Mouse (Mus musculus) gonadal fat pad, adult 2 months (tissue): Measurements from ENCODE around the gene Cog2. TPM values are rescaled to one million over a fixed set of nuclear protein-coding genes. Genes with fewer than 3 reads are reported as not detected.

ENCODE experiments used
- DNase-seq: peaks from one replicate; pipeline ENCODE4 v3.0.0-alpha.2; 2012; ENCODE audit warnings: low read depth
- polyA plus RNA-seq: library from polyadenylated mRNA; depleted of rRNA; stranded (reverse); fragments of >200 nt; gene quantifications from 2 replicates; pipeline ENCODE4 v1.2.3, GENCODE M21; 2012; rRNA removed

Cog2 gene
- 24.3 and 27.6 TPM in 2 replicates for polyA plus RNA-seq

DNA sequence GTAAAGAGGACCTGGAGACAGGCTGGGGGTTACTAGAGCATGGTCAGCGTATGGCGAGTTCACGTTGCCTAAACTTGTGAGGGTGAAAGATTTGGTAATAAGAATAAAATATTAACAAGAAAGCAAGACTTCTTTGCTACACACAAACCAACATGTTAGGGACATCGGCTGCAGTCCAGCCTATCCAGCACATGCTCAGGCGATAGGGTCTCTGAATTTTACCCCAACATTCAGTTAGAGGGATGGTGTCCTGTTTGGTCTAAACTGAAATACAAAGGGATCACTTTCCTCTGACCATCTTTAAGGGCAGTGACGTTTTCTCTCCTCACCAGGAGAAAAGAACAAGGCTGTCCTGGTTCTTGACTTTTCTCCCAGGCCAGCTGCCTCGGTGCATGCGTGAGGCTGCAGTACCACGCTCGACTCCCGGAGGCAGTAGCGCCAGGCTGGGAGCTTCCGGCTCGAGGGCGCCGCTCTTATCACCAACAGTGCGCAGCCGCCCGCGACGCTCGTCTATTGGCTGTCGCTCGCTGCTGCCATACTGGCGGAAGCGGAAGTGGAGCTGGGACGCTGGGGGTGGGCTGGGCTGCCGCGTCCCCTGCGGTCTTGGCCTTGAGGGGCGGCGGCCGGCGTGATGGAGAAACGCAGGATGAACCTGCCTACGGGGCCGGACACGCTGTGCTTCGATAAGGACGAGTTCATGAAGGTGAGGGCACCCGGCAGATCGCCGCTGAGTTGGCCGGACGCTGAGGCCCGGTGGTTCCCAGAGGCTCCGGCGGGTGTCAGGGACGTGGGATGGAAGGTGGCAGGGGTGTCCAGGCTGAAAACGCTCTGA lies at the start of gene Cog2:
Cog2 (plus strand) TSS at position 519 of the 832 bp plus-strand sequence.
- peak; percentile 24 for DNase-seq

DNA sequence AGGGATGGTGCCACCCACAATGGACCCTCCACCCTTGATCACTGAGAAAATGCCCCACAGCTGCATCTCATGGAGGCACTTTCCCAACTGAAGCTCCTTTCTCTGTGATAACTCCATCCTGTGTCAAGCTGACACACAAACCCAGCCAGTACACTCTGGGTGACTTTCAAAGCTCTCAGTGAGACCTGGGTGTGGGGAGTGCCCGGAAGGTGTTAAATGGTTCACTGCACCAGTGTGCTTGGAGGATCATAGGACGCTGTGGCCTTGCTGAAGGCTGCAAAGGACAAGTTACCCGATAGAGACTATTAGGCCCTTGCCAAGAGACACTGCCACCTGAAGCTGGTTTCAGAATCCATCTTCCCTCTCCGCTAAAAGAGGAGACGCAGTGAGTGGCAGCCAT lies 44.9 kb upstream of the Cog2 start:
- no peak for DNase-seq

- no peak for DNase-seq
These were observed 43.9 kb upstream of the Cog2 start for GRCm38 (mm10) chr8:124476701-124477100.

DNA sequence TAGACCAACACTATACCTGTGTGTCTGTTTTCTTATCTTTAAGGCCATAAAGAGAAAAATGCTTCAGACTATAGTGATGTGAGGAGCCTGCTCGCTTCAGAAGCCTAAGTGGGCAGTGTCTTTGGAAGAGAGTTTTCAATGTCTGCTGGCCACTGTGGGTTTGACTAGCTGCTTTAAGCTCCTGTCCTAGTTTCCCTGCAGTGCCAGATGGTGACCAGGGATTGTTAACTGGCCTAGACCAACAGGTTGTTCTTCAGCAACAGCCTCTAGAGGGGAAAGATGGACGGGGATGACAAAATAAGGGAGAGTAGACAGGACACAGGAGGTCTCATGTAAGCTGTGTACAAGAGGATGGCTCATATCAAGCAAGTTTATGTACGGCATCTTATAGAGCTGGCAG lies 41.3 kb upstream of the Cog2 start:
- DNase-seq, result no peak

GRCm38 (mm10) chr8:124480321-124480720 lies 40.2 kb upstream of the Cog2 start:
- DNase-seq, result no peak

DNA sequence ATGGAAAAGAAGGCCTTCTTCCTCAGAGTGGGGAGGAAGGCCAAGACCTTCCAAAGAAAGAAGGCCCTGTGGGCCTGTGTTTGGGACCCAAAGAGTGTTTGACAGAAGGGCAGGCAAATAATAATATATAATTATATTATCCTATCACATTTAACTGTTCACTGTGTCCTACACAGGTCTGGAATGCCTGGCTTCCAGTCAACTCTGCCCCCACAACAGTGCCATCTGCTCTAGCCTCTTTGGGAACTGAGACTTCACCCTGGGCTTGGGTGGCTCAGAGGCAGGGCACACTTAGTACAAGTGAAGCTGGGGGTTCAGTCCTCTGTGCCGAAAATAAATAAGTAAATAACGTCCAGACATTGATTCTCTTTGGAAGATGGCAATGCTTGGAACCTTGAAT lies 37.8 kb upstream of the Cog2 start:
- no peak for DNase-seq

DNA sequence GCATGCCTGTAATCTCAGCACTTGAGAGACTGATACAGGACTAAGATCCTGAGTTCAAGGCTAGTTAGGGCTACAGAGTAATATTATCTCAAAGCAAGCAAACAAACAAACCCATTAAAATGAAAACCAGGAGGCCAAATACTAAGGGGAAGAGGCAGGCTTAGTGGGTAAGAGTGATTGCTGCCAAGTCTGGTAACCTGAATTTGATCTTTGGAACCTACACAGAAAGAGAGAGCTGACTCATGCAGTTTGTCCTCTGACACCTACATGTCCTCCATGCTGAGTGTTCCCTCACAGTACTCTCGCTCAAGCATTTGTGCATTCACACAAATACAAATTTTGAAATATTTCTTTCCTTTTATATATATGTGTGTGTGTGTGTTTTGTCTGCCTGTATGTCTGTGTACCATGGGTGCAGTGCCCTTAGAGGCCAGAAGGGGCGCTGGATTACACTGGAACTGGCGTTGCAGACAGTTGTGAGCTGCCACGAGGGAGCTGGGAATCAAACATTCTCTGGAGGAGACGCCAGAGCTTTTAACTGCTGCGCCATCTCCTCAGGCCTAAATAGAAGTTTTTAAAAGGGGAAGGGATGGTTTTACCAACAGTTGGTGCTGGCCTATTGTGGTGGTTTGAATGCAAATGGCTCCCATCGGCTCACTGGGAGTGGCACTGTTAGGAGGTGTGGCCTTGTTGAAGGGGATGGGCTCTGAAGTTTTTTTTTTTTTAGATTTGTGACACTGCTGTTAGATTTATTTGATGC lies 37.0 kb upstream of the Cog2 start:
- no peak for DNase-seq

GRCm38 (mm10) chr8:124489311-124489710 lies 31.3 kb upstream of the Cog2 start:
- DNase-seq, result no peak

DNA sequence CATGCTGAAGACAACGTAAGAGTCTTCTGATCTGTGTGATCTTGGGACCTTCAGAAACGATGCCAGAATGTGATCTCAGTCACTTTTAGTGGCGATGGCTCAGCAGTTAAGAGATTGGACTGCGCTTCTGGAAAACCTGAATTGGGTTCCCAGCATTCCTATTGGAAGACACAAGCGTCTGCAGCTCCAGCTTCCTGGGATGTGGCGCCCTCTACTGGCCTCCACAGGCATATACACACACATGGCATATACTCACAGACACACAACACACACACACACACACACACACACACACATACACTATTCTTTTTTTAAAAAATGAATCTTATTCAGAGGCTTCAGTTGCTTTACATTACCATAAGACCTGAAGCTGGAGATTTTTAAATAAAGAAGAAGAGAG lies 30.8 kb upstream of the Cog2 start:
- no peak for DNase-seq

- DNase-seq, result peak; percentile 58
These were observed 26.2 kb upstream of the Cog2 start for GRCm38 (mm10) chr8:124494397-124494796.

GRCm38 (mm10) chr8:124494955-124495354 lies 25.6 kb upstream of the Cog2 start:
- no peak for DNase-seq

GRCm38 (mm10) chr8:124495676-124496075 lies 24.9 kb upstream of the Cog2 start:
- DNase-seq, result no peak

GRCm38 (mm10) chr8:124496266-124496665 lies 24.3 kb upstream of the Cog2 start:
- DNase-seq, result no peak

- DNase-seq, result no peak
These were observed 23.7 kb upstream of the Cog2 start for GRCm38 (mm10) chr8:124496871-124497270.

DNA sequence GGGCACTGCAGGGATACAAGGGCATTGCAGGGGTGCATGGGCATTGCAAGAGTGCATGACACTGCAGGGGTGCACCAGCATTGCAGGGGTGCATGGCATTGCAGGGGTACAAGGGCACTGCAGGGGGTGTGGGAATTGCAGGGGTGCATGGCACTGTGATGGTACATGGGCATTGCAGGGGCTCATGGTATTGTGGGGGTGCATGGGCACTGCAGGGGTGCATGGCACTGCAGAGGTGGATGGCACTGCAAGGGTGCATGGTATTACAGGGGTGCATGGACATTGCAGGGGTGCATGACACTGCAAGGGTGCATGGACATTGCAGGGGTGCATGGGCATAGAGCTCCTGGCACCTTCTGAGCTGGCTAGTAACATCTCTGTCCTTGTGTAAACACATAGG lies 22.2 kb upstream of the Cog2 start:
- DNase-seq, result no peak

DNA sequence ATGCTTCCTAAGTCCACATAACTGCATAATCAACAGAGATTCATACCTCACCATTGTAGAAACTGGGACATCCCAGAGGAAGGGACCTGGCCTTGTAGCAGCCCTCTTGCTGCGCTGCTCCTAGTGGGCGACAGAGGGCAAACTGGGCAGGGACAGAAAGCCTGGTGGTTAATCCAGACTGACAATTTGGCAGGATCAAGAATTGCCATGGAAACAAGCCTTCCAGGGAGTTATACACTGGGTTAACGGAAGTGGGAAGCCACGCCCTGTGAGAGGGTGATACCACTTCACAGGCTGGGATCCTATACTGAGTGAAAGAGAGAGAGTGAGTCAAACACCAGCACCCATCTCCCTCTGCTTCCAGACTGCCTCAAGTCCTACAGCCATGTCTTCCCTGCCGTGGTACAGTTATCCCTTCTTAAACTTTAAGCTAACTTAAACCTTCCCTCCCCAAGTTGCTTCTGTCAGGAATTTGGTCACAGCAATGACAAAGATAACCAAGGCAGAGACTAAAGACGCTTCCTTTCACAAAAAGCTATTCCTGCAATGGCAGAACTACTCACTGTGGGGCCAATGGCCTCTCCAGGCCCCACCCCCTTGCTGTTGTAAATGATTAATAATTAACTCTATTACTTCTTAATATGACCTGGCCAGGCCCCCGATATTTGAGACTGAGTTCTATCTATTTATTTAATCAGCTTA lies 21.2 kb upstream of the Cog2 start:
- no peak for DNase-seq

- DNase-seq, result no peak
These were observed 20.7 kb upstream of the Cog2 start for GRCm38 (mm10) chr8:124499938-124500239.

DNA sequence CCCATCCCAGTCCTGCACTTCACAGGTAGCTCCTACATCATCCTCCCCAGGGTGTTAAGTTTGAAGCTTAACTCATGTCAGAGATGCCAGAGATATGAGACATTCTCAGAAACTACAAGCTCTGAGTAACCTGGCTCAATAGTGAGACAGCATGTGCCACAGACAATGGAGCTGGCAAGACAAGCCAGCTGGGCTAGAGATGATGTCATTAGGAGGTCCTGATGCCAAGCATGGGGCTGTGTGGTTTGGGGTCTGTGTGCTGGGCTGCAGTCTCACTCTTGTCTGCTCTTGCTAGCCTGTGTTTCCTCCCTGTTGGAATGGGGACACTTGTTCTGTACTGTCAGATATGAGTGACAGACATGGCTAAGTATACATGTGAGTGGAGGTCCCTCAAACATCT lies 14.9 kb upstream of the Cog2 start:
- no peak for DNase-seq

DNA sequence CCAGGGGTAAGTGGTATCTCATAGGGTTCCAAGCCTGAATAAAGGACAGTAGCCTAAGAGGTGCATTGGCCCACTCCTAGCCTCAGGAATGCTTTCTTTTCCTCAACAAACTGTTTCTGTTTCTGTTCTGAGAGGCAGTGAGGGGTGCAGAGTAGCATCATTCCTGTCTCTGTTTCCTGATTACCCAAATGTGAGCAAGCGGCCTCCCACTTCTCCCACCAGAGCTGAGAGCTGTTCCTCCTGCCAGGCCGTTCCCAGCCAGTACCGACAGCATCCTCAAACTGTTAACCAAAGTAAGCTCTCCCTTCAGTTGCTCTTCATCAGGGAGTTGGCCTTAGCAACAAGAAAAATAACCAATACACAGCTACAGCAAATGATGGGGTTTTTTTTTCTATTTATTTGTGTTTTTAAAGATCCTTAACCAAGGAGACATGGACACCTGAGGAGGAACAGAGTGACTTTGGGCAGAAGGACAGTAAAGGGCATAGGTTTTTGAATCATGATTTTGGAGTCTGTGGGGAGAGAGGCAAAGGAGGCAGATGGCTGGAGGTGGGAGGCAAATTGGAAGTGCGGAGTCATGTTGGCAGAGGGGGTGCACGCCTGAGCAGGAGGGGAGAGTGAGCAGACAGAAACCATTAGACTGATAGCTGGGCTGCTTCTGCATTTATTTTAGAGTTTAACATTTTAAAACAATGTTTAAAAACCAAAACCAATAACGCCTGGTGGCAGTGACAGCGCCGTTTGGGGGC lies 12.8 kb upstream of the Cog2 start:
- DNase-seq, result no peak

DNA sequence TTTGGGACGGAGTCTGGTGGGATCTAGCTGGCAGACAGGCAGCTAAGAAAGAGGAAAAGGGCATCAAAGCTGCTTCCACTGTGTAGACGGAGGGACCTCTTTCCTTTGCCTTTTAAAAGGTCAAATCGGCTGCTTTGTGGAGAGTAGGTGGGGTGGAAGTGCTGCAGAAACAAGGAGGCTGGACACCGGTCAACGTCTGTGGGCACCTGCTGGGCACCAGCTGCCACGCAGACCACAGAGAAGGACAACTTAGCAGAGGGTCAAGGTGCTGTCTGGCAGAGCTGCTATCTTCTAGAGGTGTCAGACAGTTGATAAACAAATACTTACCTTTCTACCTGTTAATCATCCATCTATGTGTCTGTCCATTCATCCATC lies 12.3 kb upstream of the Cog2 start:
- DNase-seq, result no peak

DNA sequence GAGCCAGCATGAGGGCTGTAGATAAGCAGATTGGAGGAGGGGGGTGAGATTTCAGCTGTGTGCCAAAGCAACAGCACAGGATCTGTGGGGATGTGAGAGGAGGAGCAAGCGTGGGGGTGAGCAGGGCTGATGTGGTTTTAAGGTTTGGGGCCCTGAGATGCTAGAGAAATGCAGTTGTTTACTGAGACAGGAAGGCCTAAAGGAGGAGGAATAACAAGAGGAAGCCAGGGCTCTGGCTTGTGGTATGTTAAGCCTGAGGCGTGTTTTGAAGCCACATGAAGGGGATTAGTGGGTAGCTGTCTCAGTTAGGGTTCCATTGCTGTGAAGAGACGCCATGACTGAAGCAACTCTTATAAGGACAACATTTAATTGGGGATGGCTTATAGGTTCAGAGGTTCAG lies 11.4 kb upstream of the Cog2 start:
- DNase-seq, result no peak

GRCm38 (mm10) chr8:124516039-124516438 lies 4.5 kb upstream of the Cog2 start:
- no peak for DNase-seq
